Mouse (Mus musculus): ENCODE results near the gene Zmynd8.

Gene Zmynd8

GRCm38 (mm10) chr2:165906332-165906945 is 7.6 kb upstream of the Zmynd8 start:
- in situ Hi-C loops (cut with MboI; ENCODE audit: low pct_unique_long_range_greater_than_20kb in 1 of 2, low sequenced_read_pairs in 2 of 2, unreplicated experiment in 1 of 2): loop anchor here in 1 of 2 experiments (25.0 kb wide), 1 partner anchor 369 kb away; no protein-coding TSS in a partner anchor

GRCm38 (mm10) chr2:165901127-165901384 is 2.2 kb upstream of the Zmynd8 start:
- in situ Hi-C loops (cut with MboI; ENCODE audit: low pct_unique_long_range_greater_than_20kb in 1 of 2, low sequenced_read_pairs in 2 of 2, unreplicated experiment in 1 of 2): loop anchor here (5.0 to 25.0 kb wide), 2 partner anchors 74 to 364 kb away; no protein-coding TSS in a partner anchor

GRCm38 (mm10) chr2:165900351-165901126 is 1.7 kb upstream of the Zmynd8 start:
- in situ Hi-C loops (cut with MboI; ENCODE audit: low pct_unique_long_range_greater_than_20kb in 1 of 2, low sequenced_read_pairs in 2 of 2, unreplicated experiment in 1 of 2): loop anchor here (5.0 to 25.0 kb wide), 2 partner anchors 73 to 363 kb away; no protein-coding TSS in a partner anchor

- in situ Hi-C loops (cut with MboI; ENCODE audit: low pct_unique_long_range_greater_than_20kb in 1 of 2, low sequenced_read_pairs in 2 of 2, unreplicated experiment in 1 of 2): loop anchor here (5.0 to 25.0 kb wide), 3 partner anchors 63 to 363 kb away; no protein-coding TSS in a partner anchor
Observed at GRCm38 (mm10) chr2:165899923-165900322, 1.1 kb upstream of the Zmynd8 start.

- in situ Hi-C loops (cut with MboI; ENCODE audit: low pct_unique_long_range_greater_than_20kb in 1 of 2, low sequenced_read_pairs in 2 of 2, unreplicated experiment in 1 of 2): loop anchor here in 1 of 2 experiments (5.0 kb wide), 1 partner anchor 62 kb away; no protein-coding TSS in a partner anchor
Observed at GRCm38 (mm10) chr2:165899474-165899873, 658 bp upstream of the Zmynd8 start.

- in situ Hi-C loops (cut with MboI; ENCODE audit: low pct_unique_long_range_greater_than_20kb in 1 of 2, low sequenced_read_pairs in 2 of 2, unreplicated experiment in 1 of 2): loop anchor here in 1 of 2 experiments (5.0 kb wide), 1 partner anchor 59 kb away; no protein-coding TSS in a partner anchor
Observed at GRCm38 (mm10) chr2:165896171-165896570, 2.6 kb downstream of the Zmynd8 start.

- in situ Hi-C loops (cut with MboI; ENCODE audit: low pct_unique_long_range_greater_than_20kb in 1 of 2, low sequenced_read_pairs in 2 of 2, unreplicated experiment in 1 of 2): loop anchor here in 1 of 2 experiments (5.0 kb wide), 1 partner anchor 58 kb away; no protein-coding TSS in a partner anchor
Observed at GRCm38 (mm10) chr2:165895687-165896086, 3.1 kb downstream of the Zmynd8 start.

- in situ Hi-C loops (cut with MboI; ENCODE audit: low pct_unique_long_range_greater_than_20kb in 1 of 2, low sequenced_read_pairs in 2 of 2, unreplicated experiment in 1 of 2): no loop called here
Observed at GRCm38 (mm10) chr2:165894533-165894932, 4.3 kb downstream of the Zmynd8 start.

- in situ Hi-C loops (cut with MboI; ENCODE audit: low pct_unique_long_range_greater_than_20kb in 1 of 2, low sequenced_read_pairs in 2 of 2, unreplicated experiment in 1 of 2): no loop called here
Observed at GRCm38 (mm10) chr2:165893232-165893631, 5.6 kb downstream of the Zmynd8 start.

GRCm38 (mm10) chr2:165892626-165893025 is 6.2 kb downstream of the Zmynd8 start:
- in situ Hi-C loops (cut with MboI; ENCODE audit: low pct_unique_long_range_greater_than_20kb in 1 of 2, low sequenced_read_pairs in 2 of 2, unreplicated experiment in 1 of 2): no loop called here

GRCm38 (mm10) chr2:165890401-165890800 is 8.4 kb downstream of the Zmynd8 start:
- in situ Hi-C loops (cut with MboI; ENCODE audit: low pct_unique_long_range_greater_than_20kb in 1 of 2, low sequenced_read_pairs in 2 of 2, unreplicated experiment in 1 of 2): no loop called here

GRCm38 (mm10) chr2:165889874-165890273 is 8.9 kb downstream of the Zmynd8 start:
- in situ Hi-C loops (cut with MboI; ENCODE audit: low pct_unique_long_range_greater_than_20kb in 1 of 2, low sequenced_read_pairs in 2 of 2, unreplicated experiment in 1 of 2): no loop called here

- in situ Hi-C loops (cut with MboI; ENCODE audit: low pct_unique_long_range_greater_than_20kb in 1 of 2, low sequenced_read_pairs in 2 of 2, unreplicated experiment in 1 of 2): no loop called here
Observed at GRCm38 (mm10) chr2:165889266-165889665, 9.6 kb downstream of the Zmynd8 start.

- in situ Hi-C loops (cut with MboI; ENCODE audit: low pct_unique_long_range_greater_than_20kb in 1 of 2, low sequenced_read_pairs in 2 of 2, unreplicated experiment in 1 of 2): no loop called here
Observed at GRCm38 (mm10) chr2:165888813-165889221, 10.0 kb downstream of the Zmynd8 start.

- in situ Hi-C loops (cut with MboI; ENCODE audit: low pct_unique_long_range_greater_than_20kb in 1 of 2, low sequenced_read_pairs in 2 of 2, unreplicated experiment in 1 of 2): no loop called here
Observed at GRCm38 (mm10) chr2:165888396-165888795, 10.4 kb downstream of the Zmynd8 start.

GRCm38 (mm10) chr2:165886857-165887628 is 11.8 kb downstream of the Zmynd8 start:
- in situ Hi-C loops (cut with MboI; ENCODE audit: low pct_unique_long_range_greater_than_20kb in 1 of 2, low sequenced_read_pairs in 2 of 2, unreplicated experiment in 1 of 2): no loop called here

- in situ Hi-C loops (cut with MboI; ENCODE audit: low pct_unique_long_range_greater_than_20kb in 1 of 2, low sequenced_read_pairs in 2 of 2, unreplicated experiment in 1 of 2): no loop called here
Observed at GRCm38 (mm10) chr2:165886482-165886856, 12.3 kb downstream of the Zmynd8 start.

GRCm38 (mm10) chr2:165885951-165886320 is 12.9 kb downstream of the Zmynd8 start:
- in situ Hi-C loops (cut with MboI; ENCODE audit: low pct_unique_long_range_greater_than_20kb in 1 of 2, low sequenced_read_pairs in 2 of 2, unreplicated experiment in 1 of 2): no loop called here

Measured in mouse embryonic stem cell (cell line).